Mouse (Mus musculus): ENCODE data around the gene Zdhhc16.

- no peak for TF ChIP-seq ZNF384 (IDR thresholded peaks at IDR 0.05; ENCODE audit: low read depth, low read length)
- no peak for TF ChIP-seq MAFK (IDR thresholded peaks at IDR 0.05; ENCODE audit: insufficient read depth, low read depth, low read length)
- TF ChIP-seq CHD2 (IDR thresholded peaks at IDR 0.05; ENCODE audit: low read depth, low read length) = no peak
Observed at GRCm38 (mm10) chr19:41993484-41993883, 60.2 kb downstream of the Zdhhc16 start.

Data from ES-E14 (cell line).